Mouse (Mus musculus) erythroid progenitor cell, adult 5-6 weeks (primary cell): ENCODE measurements around the gene Ints6. TPM values are rescaled to one million over a fixed set of nuclear protein-coding genes. Genes with fewer than 3 reads are reported as not detected.
A peak's percentile ranks its signal among the peaks of the same experiment; 100 is the strongest.

Source experiments
- ATAC-seq: replicated peaks from 2 replicates; pipeline ENCODE4 v1.8.0; 2016; ENCODE audit warnings: moderate number of reproducible peaks, mild to moderate bottlenecking, moderate TSS enrichment, inconsistent platforms; ENCODE audit not compliant: poor library complexity, low FRiP score, severe bottlenecking
- total RNA-seq, 2 experiments: library from RNA; stranded (forward) in 1 of 2; stranded (reverse) in 1 of 2; fragments of 150-400 nt in 1 of 2; fragments of 186-747, 209-891 nt in 1 of 2; gene quantifications; 2 replicates each; pipeline versions ENCODE4 v1.2.3 to v1.2.4; 2015 to 2017; ENCODE audit warnings: low replicate concordance in 2 of 2

Ints6 gene
- total RNA-seq (2015; ENCODE audit: low replicate concordance) (45.0 and 75.9 TPM in 2 replicates), total RNA-seq (2017; ENCODE audit: low replicate concordance) (71.6 and 73.5 TPM in 2 replicates)

DNA sequence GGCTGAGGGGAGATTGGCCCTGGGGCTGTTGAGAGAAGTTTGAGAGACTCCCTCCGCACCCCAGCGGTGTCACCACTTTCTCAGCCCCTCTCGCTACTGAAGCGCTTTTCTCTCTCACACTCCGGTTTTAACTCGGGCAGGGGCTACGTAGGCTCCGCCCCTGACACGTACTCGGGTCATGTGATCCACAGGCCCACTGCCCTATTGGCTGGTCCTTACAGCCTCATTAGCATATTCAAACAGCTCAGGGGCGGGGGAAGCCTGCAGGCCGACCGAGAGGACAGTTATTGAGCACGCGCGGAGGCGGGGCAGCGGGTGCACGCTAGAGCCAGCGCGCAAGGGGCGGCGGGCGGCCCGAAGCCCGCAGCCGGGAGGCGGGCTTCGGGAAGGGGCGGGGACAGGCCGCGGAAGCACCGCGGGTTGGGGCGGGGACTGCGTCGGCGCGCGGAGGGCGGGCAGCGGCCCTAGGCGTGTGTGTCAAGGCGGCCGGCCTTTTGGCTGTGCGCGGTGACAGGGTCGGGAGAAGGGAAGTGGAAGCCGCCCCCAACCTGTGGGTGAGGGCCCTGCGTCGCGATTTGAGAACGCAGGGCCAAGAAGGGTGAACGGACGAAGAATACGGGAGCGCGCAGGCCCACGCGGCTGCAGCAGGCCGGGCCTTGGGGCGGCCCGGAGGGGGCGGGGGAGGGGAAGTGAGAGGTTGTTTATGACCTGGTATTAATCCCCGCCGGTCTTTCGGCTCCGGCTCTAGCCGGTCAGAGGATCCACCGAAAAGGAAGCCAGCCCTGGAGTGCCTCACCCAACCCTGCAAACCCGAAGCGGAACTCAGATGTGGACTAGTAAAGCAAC, at the start of gene Ints6:
Gene Ints6, minus strand, starts transcription at position 134 of the 846 bp plus-strand sequence.
- ATAC-seq: peak; percentile 92

- ATAC-seq: no peak
Measured at GRCm38 (mm10) chr14:62808661-62809523, 47.9 kb upstream of the Ints6 start.

DNA sequence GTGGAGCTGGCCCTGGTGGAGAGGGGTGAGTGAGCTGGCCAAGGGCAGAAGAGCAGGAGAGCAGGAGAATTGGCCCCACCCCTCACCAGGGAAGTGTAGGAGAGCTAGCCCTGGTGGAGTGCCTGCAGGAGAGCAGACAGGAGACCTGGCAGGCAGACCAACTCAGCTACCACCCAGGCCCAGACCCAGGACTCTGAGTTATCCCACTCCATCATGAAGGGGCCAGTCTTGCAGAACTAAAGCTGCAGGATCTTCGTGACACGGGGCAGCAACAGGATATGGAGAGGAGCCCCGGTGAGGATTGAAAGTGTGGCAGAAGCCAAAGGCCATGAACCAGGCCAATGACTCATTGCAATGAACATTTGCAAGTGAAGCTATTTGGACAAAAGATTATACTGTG, 46.0 kb upstream of the Ints6 start:
- ATAC-seq: 0 out of 2 replicates have a peak, but pooled peaks have one; percentile 34

- ATAC-seq: no peak
Measured at GRCm38 (mm10) chr14:62803204-62803603, 42.2 kb upstream of the Ints6 start.

- no peak for ATAC-seq
Measured at GRCm38 (mm10) chr14:62800791-62801190, 39.8 kb upstream of the Ints6 start.

DNA sequence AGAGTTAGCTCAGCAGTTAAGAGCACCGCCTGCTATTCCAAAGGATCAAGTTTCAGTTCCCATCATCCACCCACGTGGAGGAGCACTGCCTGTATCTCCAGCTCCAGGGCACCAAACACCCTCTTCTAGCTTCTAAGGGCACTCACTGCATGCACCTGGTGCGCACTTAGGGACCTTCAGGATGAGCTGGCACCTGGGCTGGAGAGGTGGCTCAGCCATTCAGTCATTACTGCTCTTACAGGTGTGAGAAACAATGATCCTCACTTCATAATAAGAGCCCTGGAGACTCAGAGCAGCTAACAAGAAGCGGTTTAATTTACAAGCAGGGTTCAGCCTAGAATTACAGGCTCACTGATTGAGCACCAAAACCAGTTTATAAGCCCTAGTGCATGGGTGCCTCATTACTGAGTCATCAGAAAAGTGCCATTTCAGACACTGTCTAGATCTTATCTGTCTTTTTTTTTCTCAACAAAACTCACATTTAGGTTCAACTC, 37.7 kb upstream of the Ints6 start:
- ATAC-seq: no peak

DNA sequence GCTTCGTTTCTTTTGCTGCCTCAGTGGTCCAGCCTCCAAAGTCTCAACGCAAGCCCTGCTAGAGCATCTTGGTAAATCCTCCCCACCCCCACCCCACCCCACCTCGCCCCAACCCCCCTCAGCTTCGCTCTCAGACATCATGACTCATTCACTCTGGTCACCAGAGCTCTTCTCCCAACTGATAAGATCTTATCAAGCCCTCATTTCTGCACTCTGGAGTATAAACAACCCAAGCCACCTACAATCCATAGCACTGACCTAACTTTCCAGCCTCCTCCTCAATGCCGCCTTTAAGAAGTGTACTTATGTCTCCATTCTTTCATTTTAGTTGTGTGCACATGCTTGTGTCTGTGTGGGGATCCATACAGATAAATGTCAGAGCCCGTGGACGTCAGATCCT, 34.8 kb upstream of the Ints6 start:
- no peak for ATAC-seq

DNA sequence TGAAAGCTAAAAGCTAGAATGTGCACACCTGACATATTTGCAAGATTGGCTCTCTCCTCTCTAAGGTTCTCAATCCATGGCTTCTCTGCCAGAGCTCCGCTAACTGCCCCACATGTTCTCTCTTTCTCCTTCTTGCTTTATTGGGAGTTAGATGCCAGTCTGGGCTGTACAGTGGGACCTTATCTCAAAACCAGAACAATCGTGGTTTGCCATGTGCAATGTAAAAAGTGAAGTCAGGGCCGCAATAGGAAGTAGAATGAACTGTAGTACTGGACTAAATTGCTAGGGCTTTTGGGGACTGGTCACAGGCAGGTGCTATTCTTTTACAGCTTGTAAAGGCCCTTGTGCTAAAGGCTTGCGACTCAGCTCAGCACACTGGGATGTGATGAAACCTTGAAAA, 28.3 kb upstream of the Ints6 start:
- no peak for ATAC-seq

DNA sequence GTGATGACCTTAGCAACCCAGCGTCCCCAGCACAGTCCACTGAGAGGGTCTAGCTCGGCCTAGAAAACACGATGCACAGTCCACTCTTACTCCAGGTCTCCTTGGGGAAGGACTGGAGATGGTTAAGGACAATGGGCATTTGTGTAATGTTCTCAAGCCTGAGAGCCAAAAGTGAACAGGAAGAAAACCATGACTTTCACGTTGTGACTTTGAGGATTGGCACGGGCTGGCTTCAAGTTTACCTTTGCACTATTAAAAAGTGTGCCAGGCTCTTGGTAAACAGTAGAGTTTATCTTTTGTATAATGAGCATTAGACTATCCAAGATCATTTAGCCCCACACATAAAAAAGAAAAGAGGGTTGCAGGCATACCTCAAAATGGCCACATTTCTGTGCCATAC, 22.0 kb upstream of the Ints6 start:
- no peak for ATAC-seq

GRCm38 (mm10) chr14:62780520-62781316, 19.7 kb upstream of the Ints6 start:
- ATAC-seq: no peak; the same call in 1 of the 2 replicates

- no peak for ATAC-seq
Measured at GRCm38 (mm10) chr14:62778095-62778494, 17.1 kb upstream of the Ints6 start.

DNA sequence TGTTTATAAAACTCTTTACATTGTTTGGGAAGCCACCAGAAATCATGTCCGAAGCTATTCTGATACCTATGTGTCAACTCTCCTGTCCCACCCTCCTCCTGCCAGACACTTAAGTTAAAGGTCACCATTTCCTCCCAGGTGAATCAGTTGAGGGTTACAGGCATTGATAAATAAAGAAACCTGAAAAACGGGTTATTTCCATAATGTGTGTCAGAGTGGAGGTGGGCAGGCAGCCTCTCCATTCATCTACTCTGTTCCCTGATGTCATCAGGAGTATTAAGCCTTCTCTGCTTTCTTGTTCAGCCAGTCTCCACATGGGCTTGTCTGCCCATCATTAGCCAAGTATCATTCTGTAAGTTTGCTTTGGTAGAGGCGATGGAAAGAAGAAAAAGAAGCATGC, 14.1 kb upstream of the Ints6 start:
- no peak for ATAC-seq

- no peak for ATAC-seq
Measured at GRCm38 (mm10) chr14:62774246-62774645, 13.3 kb upstream of the Ints6 start.

GRCm38 (mm10) chr14:62773766-62774165, 12.8 kb upstream of the Ints6 start:
- ATAC-seq: no peak

GRCm38 (mm10) chr14:62765398-62765797, 4.4 kb upstream of the Ints6 start:
- no peak for ATAC-seq

DNA sequence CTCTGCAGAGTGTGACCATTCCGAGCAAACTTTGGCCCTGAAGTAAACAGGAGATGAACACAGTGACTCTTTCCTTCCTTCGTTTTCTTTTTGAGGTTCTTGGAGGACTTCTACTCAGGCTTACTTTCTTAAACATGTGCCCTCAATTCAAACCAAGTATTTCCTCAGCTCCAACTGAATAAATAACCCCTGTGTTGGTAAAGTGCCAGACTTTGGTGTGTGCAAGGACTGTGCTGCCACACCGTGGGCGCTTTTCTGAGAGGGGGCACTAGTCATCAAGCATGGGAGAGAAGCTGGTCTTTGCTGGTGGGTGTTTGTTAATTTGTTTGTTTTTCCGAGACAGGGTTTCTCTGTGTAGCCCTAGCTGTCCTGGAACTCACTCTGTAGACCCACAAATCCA, 3.4 kb upstream of the Ints6 start:
- ATAC-seq: no peak

GRCm38 (mm10) chr14:62761943-62762342, 974 bp upstream of the Ints6 start:
- ATAC-seq: no peak

GRCm38 (mm10) chr14:62760321-62761035, 491 bp downstream of the Ints6 start:
- ATAC-seq: 0 out of 2 replicates have a peak, but pooled peaks have one; percentile 7

DNA sequence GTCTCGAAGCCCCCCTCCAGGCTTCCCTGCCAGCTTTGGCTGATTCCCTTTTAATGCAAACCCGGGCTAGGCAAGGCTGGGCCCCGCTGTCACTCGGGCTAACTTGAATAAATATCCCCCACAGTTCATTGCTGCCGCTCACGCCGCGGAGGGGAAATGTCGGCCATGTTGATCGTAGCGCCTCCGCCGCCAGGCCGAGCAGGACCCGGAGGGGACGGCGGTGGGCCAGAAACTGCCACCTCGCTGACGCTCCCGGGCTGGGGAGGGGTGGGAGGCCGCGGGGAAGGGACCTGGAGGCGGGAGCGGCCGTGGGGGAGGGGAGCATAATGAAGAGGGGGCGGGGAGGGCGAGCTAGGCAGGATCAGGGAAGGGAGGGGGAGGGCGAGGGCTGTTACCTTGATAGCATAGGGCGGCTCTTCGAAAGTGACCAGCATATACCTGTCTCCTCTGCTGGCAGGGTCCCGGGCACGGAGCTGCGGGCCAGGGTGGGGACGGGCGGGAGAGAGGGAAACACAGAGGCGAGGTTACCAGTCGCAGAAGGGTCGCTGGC, 1.1 kb downstream of the Ints6 start:
- peak; percentile 55 for ATAC-seq
